ENCODE assay signal across 16 mouse cellular contexts in genomic region chr7:110671121-110671680, GRCm38 (mm10). TPM values are rescaled to one million over a fixed set of nuclear protein-coding genes. Genes with fewer than 3 reads are reported as not detected.
A peak's percentile ranks its signal among the peaks of the same experiment; 100 is the strongest.
DNase-seq lines count a peak whose midpoint lies in the region; ATAC-seq lines count a peak whose summit lies in the region.
"Had no signal": no experiment of that assay in that cellular context is flagged by ENCODE, and none has a peak within 500 bp of the region (broad histone marks: within the 10 kb centered on the region; RNA-seq: fewer than 3 reads in every experiment).

No protein-coding gene starts in this region.

- H3K4me1 ChIP-seq in heart, embryonic 12.5 days (replicated peaks) = peaks cover 12% of the 10 kb centered on the region
- peaks cover 19% of the 10 kb centered on the region; the same call in 1 of the 2 replicates for H3K4me1 ChIP-seq in forebrain, embryonic 10.5 days
- peaks cover 9% of the 10 kb centered on the region for H3K4me1 ChIP-seq in kidney, embryonic 16.5 days (ENCODE audit: insufficient read depth, low read length)
- H3K4me1 ChIP-seq: hindbrain, embryonic 12.5 days; megakaryocyte, embryonic 14.5 days had no signal

- no peaks in the 10 kb centered on the region for H3K9me3 ChIP-seq in heart, embryonic 12.5 days (replicated peaks)
- H3K9me3 ChIP-seq in forebrain, embryonic 10.5 days = no peaks in the 10 kb centered on the region
- H3K9me3 ChIP-seq in kidney, embryonic 16.5 days (ENCODE audit: low read length) = 0 out of 2 replicates have a peak, but pooled peaks cover 3% of the 10 kb centered on the region
- H3K9me3 ChIP-seq: G1E; hindbrain, embryonic 12.5 days had no signal

- ATAC-seq in heart, embryonic 12.5 days (ENCODE audit: insufficient number of reproducible peaks, low FRiP score) = no peak
- no peak for ATAC-seq in kidney, embryonic 16.5 days (ENCODE audit: low FRiP score, low TSS enrichment)
- ATAC-seq: forebrain, embryonic 16.5 days had no signal

- DNase-seq in heart, adult 18-20 months = peak; percentile 23 to 26
- DNase-seq in urinary bladder, adult 18-20 months (ENCODE audit: low spot score in 2 of 2) = peak; percentile 46 to 68
- DNase-seq in urinary bladder, postnatal 4 days (ENCODE audit: low spot score in 2 of 2) = no peak
- DNase-seq in forelimb bud, embryonic 11.5 days (ENCODE audit: low read depth, low spot score) = peak; percentile 28
- peak; percentile 63 to 66 for DNase-seq in urinary bladder, postnatal 36 days (ENCODE audit: low spot score in 2 of 2)
- no peak for DNase-seq in forebrain, embryonic 10.5 days (ENCODE audit: extremely low spot score, low spot score)
- DNase-seq: cerebellum, adult 9-11 months; gastrocnemius, postnatal 36 days; kidney, adult 2 months; right cerebral cortex, postnatal 25 days had no signal

- H3K4me3 ChIP-seq in heart, embryonic 12.5 days = no peak overlapping the region
- H3K4me3 ChIP-seq in forebrain, embryonic 10.5 days = no peak overlapping the region
- H3K4me3 ChIP-seq in kidney, embryonic 16.5 days (ENCODE audit: low read length) = no peak overlapping the region
- H3K4me3 ChIP-seq: hindbrain, embryonic 12.5 days; megakaryocyte, embryonic 14.5 days had no signal

- no peak overlapping the region for H3K9ac ChIP-seq in heart, embryonic 12.5 days
- no peak overlapping the region for H3K9ac ChIP-seq in kidney, embryonic 16.5 days (replicated peaks; ENCODE audit: low read length)
- H3K9ac ChIP-seq: hindbrain, embryonic 12.5 days had no signal

- no peaks in the 10 kb centered on the region for H3K27me3 ChIP-seq in heart, embryonic 12.5 days (replicated peaks)
- no peaks in the 10 kb centered on the region for H3K27me3 ChIP-seq in forebrain, embryonic 10.5 days (ENCODE audit: poor library complexity, severe bottlenecking)
- H3K27me3 ChIP-seq in kidney, embryonic 16.5 days (ENCODE audit: insufficient read depth, low read length) = no peaks in the 10 kb centered on the region
- H3K27me3 ChIP-seq: hindbrain, embryonic 12.5 days had no signal

- 45% methylated on average over 6 of the region's 6 CpGs for WGBS in heart, embryonic 12.5 days
- 46% methylated on average over 6 of the region's 6 CpGs for WGBS in forebrain, embryonic 10.5 days
- WGBS in kidney, embryonic 16.5 days = 69% methylated on average over 6 of the region's 6 CpGs

- H3K36me3 ChIP-seq in heart, embryonic 12.5 days = no peaks in the 10 kb centered on the region
- H3K36me3 ChIP-seq in forebrain, embryonic 10.5 days (replicated peaks) = no peaks in the 10 kb centered on the region
- H3K36me3 ChIP-seq in kidney, embryonic 16.5 days (ENCODE audit: insufficient read depth, low read length) = no peaks in the 10 kb centered on the region
- H3K36me3 ChIP-seq: G1E; hindbrain, embryonic 12.5 days had no signal

- H3K4me2 ChIP-seq in heart, embryonic 12.5 days = no peak overlapping the region
- H3K4me2 ChIP-seq in kidney, embryonic 16.5 days (replicated peaks; ENCODE audit: low read depth, low read length) = no peak overlapping the region
- H3K4me2 ChIP-seq: hindbrain, embryonic 12.5 days had no signal

- no peak overlapping the region for H3K27ac ChIP-seq in heart, embryonic 12.5 days (ENCODE audit: poor library complexity, severe bottlenecking)
- H3K27ac ChIP-seq in forebrain, embryonic 10.5 days = no peak overlapping the region
- H3K27ac ChIP-seq in kidney, embryonic 16.5 days (ENCODE audit: low read length) = no peak overlapping the region
- H3K27ac ChIP-seq: hindbrain, embryonic 12.5 days had no signal

RNA-seq across cellular contexts. Expression of gene Adm, which starts 43.7 kb away (rescaled TPM):
- total RNA-seq in heart, adult 18-20 months (2021) = 1 to 10 TPM; 7.5 to 8.8 TPM
- polyA plus RNA-seq in heart, embryonic 12.5 days (2016; fragmentation: Nextera tagmentation; extraction: Ambion mirVana) = 10.1 and 10.9 TPM in 2 replicates
- polyA plus RNA-seq in forebrain, embryonic 10.5 days (2016; fragmentation: Nextera tagmentation; extraction: Ambion mirVana) = 4.1 and 5.2 TPM in 2 replicates
- polyA plus RNA-seq in kidney, embryonic 16.5 days (2015; fragmentation: Nextera tagmentation; extraction: Ambion mirVana) = 10.1 and 11.4 TPM in 2 replicates
- total RNA-seq: G1E had no signal
- polyA plus RNA-seq: G1E had no signal

RNA-seq across cellular contexts. Expression of gene Sbf2, which starts 56.5 kb away (rescaled TPM):
- 10 to 100 TPM; 36.8 to 45.1 TPM for total RNA-seq in heart, adult 18-20 months (2021)
- polyA plus RNA-seq in heart, embryonic 12.5 days (2016; fragmentation: Nextera tagmentation; extraction: Ambion mirVana) = 39.2 and 43.3 TPM in 2 replicates
- polyA plus RNA-seq in forebrain, embryonic 10.5 days (2016; fragmentation: Nextera tagmentation; extraction: Ambion mirVana) = 31.0 and 32.3 TPM in 2 replicates
- 32.1 and 36.7 TPM in 2 replicates for polyA plus RNA-seq in kidney, embryonic 16.5 days (2015; fragmentation: Nextera tagmentation; extraction: Ambion mirVana)
- polyA plus RNA-seq: G1E had no signal

Comparison
In these comparisons a context has a peak if more than half of its experiments do, and no peak if none do; other contexts are left out.
1. DNase-seq: peak in heart, adult 18-20 months (2 of 2), urinary bladder, adult 18-20 months (2 of 2), forelimb bud, embryonic 11.5 days (single experiment) and urinary bladder, postnatal 36 days (2 of 2); none in urinary bladder, postnatal 4 days (0 of 2) and forebrain, embryonic 10.5 days (single experiment).